Mouse (Mus musculus) lung, postnatal 10 days (tissue): ENCODE measurements at regions not wholly inside any gene's neighbourhood (a gene's known extent, or its start where the extent isn't known, plus 50 kb on each side); places are given as distances from the start of the nearest gene placed in this dataset.

Experiments
- DNase-seq: peaks from one replicate; pipeline ENCODE4 v3.0.0; 2021

- no peak for DNase-seq
Measured at GRCm38 (mm10) chr12:95619281-95619680, 72.7 kb upstream of the Flrt2 start.

DNA sequence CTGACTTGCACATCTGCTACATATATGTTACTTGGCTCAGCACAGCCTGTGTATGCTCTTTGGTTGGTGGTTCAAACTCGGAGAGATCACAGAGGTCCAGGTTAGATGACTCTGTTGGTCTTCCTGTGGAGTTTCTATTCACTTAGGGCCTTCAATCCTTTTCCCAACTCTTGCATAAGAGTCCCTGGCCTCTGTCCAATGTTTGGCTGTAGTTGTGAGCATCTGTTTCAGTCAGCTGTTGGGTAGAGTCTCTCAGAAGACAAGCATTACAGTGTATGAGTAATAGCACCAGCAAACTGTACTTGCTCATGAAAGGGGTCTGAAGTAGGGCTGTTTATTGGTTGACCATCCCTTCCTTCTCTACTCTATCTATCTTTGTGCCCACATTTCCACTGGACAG, 61.0 kb upstream of the Flrt2 start:
- DNase-seq = peak; percentile 56

DNA sequence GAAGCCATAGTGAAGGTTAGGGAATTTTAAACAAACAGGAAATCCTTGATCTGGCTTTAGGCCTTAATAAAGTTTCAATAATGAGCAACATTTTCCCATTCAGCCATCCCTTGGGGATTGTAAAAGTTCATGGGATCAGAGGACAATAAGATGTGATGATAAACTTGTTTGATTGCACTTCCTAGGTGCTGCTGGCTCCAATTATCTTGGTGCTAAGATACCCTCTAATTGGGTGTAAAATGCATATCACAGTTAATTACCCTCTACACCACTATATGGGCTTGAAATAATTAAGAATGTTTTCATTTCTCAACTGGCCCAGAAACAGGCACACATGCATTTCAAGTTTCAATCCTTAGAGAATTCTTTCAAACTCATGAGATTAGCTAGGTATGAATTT, 55.4 kb upstream of the Flrt2 start:
- DNase-seq = no peak

DNA sequence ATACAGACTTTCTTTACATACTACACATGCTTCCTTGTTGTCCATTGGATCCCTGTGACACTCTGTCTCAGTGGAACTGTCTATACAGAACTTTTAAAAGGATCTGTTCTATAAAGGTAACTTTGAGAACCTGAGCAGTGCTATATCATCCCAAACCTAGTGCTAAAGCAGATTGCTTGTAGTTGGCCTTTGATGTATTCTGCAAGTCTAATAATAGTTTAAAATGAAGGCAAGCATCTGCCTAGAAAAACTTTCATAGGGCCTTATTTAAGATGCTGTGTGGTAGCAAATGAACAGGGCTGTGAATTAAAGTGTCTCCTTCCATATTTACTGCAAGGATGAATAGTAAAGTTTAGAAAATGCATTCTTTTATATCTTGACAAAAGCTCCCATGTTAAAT, 52.1 kb upstream of the Flrt2 start:
- DNase-seq = no peak

DNA sequence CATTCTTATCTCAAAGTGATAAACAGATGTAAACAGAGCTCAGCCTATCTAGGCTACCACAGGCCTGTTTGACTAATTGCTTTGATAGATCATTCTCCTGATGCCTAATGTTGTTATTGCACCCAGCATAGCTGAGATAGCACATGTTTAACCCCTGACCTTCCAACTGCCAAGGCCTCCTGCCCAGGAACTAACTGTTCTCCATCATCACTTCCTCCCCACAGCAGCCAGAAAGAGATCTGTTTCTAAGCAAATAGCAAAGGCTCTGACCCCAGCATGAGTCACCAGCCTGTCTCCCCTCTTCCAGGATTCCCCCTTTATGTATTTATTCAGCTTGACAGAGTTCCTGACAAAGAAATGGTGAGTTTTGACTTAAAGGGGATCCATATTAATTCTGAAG, 50.4 kb upstream of the Flrt2 start:
- no peak for DNase-seq
